Mouse (Mus musculus) heart, embryonic 16.5 days (tissue): ENCODE data around the gene Stx18. TPM values are rescaled to one million over a fixed set of nuclear protein-coding genes. Genes with fewer than 3 reads are reported as not detected.

Experiments
- ATAC-seq: fragments of 200-750 bp; cut with Nextera tagmentation; replicated peaks from 2 replicates; pipeline ENCODE4 v1.8.0; 2017; ENCODE audit warnings: moderate number of reproducible peaks; ENCODE audit not compliant: insufficient read depth, low FRiP score; ENCODE audit errors: extremely low read depth
- H3K27ac ChIP-seq: fragments of 300-500 bp; sonication (generic); 2 replicates; pipeline ENCODE4 v1.5.1; 2014; ENCODE audit warnings: mild to moderate bottlenecking, low read length, control low read depth, moderate library complexity
- H3K27me3 ChIP-seq: fragments of 300-500 bp; sonication (generic); 2 replicates; pipeline ENCODE4 v1.6.1; 2014; ENCODE audit warnings: low read length, mixed read lengths; ENCODE audit not compliant: control insufficient read depth, insufficient read depth
- H3K36me3 ChIP-seq: fragments of 300-500 bp; sonication (generic); 2 replicates; pipeline ENCODE4 v1.6.1; 2014; ENCODE audit not compliant: control insufficient read depth, insufficient read depth
- H3K4me1 ChIP-seq: fragments of 300-500 bp; sonication (generic); 2 replicates; pipeline ENCODE4 v1.6.1; 2014; ENCODE audit warnings: low read length, mixed read lengths; ENCODE audit not compliant: control insufficient read depth, insufficient read depth
- H3K4me2 ChIP-seq: fragments of 300-500 bp; sonication (generic); 2 replicates; pipeline ENCODE4 v1.6.1; 2014; ENCODE audit warnings: low read depth, mild to moderate bottlenecking, control low read depth, low read length
- H3K4me3 ChIP-seq: fragments of 300-500 bp; sonication (generic); 2 replicates; pipeline ENCODE4 v1.5.1; 2014; ENCODE audit warnings: mild to moderate bottlenecking, control low read depth, low read length
- H3K9ac ChIP-seq: fragments of 300-500 bp; sonication (generic); 2 replicates; pipeline ENCODE4 v1.6.1; 2014; ENCODE audit warnings: low read length, control low read depth
- H3K9me3 ChIP-seq: fragments of 300-500 bp; sonication (generic); replicated peaks from 2 replicates; pipeline ENCODE4 v1.6.1; 2016; ENCODE audit warnings: low read length; ENCODE audit not compliant: control insufficient read depth
- WGBS: fragments of 180-500 bp; shearing (Covaris S2); extraction: QIAGEN DNeasy Blood & Tissue Kit; methylation state at CpG from one replicate; pipeline ENCODE4 v1.1.7; 2014; 5-methylcytosine and 5-hydroxymethylcytosine counted together
- polyA plus RNA-seq: library from polyadenylated mRNA; unstranded; fragments of >200 nt; fragmentation: Nextera tagmentation; extraction: Ambion mirVana; gene quantifications from 2 replicates; pipeline ENCODE4 v1.2.1, GENCODE M21; 2015

Gene Stx18
- polyA plus RNA-seq, 1 experiment from 2014 or later: 30.3 TPM

- H3K27ac ChIP-seq: no peak overlapping the region
- H3K4me2 ChIP-seq: no peak overlapping the region
- H3K9ac ChIP-seq: no peak overlapping the region
- no peaks in the 10 kb centered on the region for H3K9me3 ChIP-seq
- H3K36me3 ChIP-seq: peaks cover 8% of the 10 kb centered on the region
- WGBS: 91% methylated on average over 2 of the region's 2 CpGs
- H3K27me3 ChIP-seq: no peaks in the 10 kb centered on the region
- H3K4me1 ChIP-seq: no peaks in the 10 kb centered on the region
- H3K4me3 ChIP-seq: no peak overlapping the region
- no peak for ATAC-seq
Observed at GRCm38 (mm10) chr5:38102945-38103344, 64.4 kb downstream of the Stx18 start.

- Histone ChIP-seq H3K9me3 (no peaks in the 10 kb centered on the region), H3K27ac (no peak overlapping the region), H3K9ac (no peak overlapping the region), H3K36me3 (peaks cover 10% of the 10 kb centered on the region), H3K4me1 (no peaks in the 10 kb centered on the region), H3K27me3 (no peaks in the 10 kb centered on the region), H3K4me2 (no peak overlapping the region), H3K4me3 (no peak overlapping the region)
- 92% methylated on average over 14 of the region's 14 CpGs for WGBS
- ATAC-seq: no peak
Observed at GRCm38 (mm10) chr5:38106080-38106697, 67.6 kb downstream of the Stx18 start.

GRCm38 (mm10) chr5:38106807-38107206 is 68.3 kb downstream of the Stx18 start:
- Histone ChIP-seq H3K9me3 (no peaks in the 10 kb centered on the region), H3K36me3 (peaks cover 10% of the 10 kb centered on the region), H3K27me3 (no peaks in the 10 kb centered on the region), H3K4me2 (no peak overlapping the region), H3K4me3 (no peak overlapping the region), H3K27ac (no peak overlapping the region), H3K4me1 (no peaks in the 10 kb centered on the region), H3K9ac (no peak overlapping the region)
- 89% methylated on average over 10 of the region's 10 CpGs for WGBS
- ATAC-seq: no peak

DNA sequence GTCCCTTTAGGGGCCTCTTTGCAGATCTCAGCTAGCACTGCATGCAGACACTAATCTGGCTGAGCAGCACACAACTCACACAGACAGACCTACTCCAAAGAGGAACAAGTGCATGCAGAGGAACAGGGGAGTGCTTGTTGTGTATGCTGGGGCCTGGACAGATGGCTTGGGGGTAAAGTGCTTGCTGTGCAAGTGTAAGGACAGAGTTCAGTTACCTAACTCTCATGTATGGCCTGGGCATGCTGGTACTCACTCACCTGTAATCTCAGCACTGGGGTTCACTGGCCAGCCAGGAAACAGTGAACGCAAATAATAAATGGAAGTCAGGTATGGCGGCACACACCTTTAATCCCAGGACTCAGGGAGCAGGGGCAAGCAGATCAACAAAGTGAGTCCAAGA is 76.0 kb downstream of the Stx18 start:
- H3K27me3 ChIP-seq: no peaks in the 10 kb centered on the region
- 90% methylated on average over 2 of the region's 2 CpGs for WGBS
- H3K9me3 ChIP-seq: no peaks in the 10 kb centered on the region
- no peak overlapping the region for H3K27ac ChIP-seq
- H3K9ac ChIP-seq: no peak overlapping the region
- H3K4me2 ChIP-seq: no peak overlapping the region
- peaks cover 7% of the 10 kb centered on the region for H3K36me3 ChIP-seq
- no peak for ATAC-seq
- H3K4me3 ChIP-seq: no peak overlapping the region
- no peaks in the 10 kb centered on the region for H3K4me1 ChIP-seq

- Histone ChIP-seq H3K9ac (no peak overlapping the region), H3K4me3 (no peak overlapping the region), H3K9me3 (no peaks in the 10 kb centered on the region), H3K36me3 (peaks cover 5% of the 10 kb centered on the region), H3K27ac (no peak overlapping the region), H3K27me3 (no peaks in the 10 kb centered on the region), H3K4me2 (no peak overlapping the region), H3K4me1 (0 out of 2 replicates have a peak, but pooled peaks cover 4% of the 10 kb centered on the region)
- 93% methylated on average over 1 of the region's 1 CpGs for WGBS
- ATAC-seq: no peak
Observed at GRCm38 (mm10) chr5:38117056-38117455, 78.5 kb downstream of the Stx18 start.

GRCm38 (mm10) chr5:38119268-38119667 is 80.7 kb downstream of the Stx18 start:
- 79% methylated on average over 5 of the region's 5 CpGs for whole genome bisulfite sequencing
- H3K4me2 ChIP-seq: no peak overlapping the region
- H3K9ac ChIP-seq: no peak overlapping the region
- no peaks in the 10 kb centered on the region for H3K27me3 ChIP-seq
- H3K4me3 ChIP-seq: no peak overlapping the region
- H3K36me3 ChIP-seq: peaks cover 5% of the 10 kb centered on the region
- H3K27ac ChIP-seq: no peak overlapping the region
- 0 out of 2 replicates have a peak, but pooled peaks cover 4% of the 10 kb centered on the region for H3K4me1 ChIP-seq
- ATAC-seq: no peak
- no peaks in the 10 kb centered on the region for H3K9me3 ChIP-seq

DNA sequence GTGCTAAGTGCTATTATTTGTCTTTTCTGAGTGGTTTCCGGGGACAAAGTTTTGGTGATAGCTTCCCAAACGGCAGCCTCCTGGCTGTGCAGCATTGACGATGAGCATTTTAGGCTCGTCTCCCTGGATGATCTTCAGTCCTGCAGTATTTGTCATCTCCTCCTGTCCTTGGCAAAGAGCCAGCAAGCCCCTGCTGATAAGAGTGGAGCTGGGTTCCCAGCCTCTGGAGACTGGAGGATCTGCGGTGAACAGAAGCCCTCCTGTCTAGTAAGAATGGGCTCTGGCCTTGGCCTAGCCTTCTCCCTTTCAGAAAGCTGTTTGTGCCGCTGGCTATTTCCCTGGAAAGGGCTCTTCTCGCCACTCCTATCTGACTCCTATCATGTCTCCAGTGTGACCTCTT is 83.2 kb downstream of the Stx18 start:
- H3K9ac ChIP-seq: no peak overlapping the region
- H3K4me1 ChIP-seq: peaks cover 4% of the 10 kb centered on the region; the same call in 1 of the 2 replicates
- WGBS: 32% methylated on average over 7 of the region's 7 CpGs
- no peak overlapping the region for H3K4me3 ChIP-seq
- no peak overlapping the region for H3K27ac ChIP-seq
- H3K4me2 ChIP-seq: no peak overlapping the region
- H3K36me3 ChIP-seq: no peaks in the 10 kb centered on the region; the same call in 1 of the 2 replicates
- no peak for ATAC-seq
- no peaks in the 10 kb centered on the region for H3K27me3 ChIP-seq
- H3K9me3 ChIP-seq: no peaks in the 10 kb centered on the region

DNA sequence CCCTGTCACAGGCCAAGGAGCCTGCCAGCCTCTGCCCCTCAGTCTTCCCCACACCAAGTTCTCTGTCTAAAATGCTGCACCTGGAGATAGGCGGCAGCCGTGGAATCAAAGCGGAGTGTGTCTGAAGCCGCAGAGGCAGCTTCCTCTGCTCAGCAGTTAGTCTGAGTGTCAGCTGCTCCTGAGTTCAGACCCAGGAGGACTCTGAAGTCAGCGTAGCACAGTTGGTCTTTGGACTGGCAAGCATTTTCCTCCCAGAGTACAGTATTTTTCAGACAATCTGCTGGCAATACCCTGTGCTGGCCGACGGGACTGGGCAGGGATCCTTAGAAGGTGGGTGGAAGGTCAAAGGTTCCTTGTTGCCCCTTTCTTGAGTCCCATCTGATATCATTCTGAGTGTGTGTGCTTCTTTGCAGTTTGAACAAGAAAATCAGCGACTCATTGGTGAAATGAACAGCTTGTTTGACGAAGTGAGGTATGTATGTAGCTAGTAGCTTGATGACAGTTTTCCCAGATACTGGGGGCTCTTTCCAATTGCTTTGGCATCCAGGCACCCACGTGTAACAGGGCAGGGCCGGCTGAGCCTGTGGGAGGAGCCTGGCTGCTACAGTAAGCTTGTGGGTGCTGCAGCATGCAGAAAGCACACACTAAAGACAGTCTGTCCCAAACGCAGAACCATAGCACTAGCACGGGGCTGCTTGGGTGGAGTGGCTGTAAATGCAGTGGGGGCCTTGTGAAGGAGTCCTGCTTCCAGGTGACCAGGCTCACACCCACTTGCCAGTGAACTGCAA is 88.2 kb downstream of the Stx18 start:
- Histone ChIP-seq H3K36me3 (peaks cover 6% of the 10 kb centered on the region; the same call in 1 of the 2 replicates), H3K27ac (no peak overlapping the region), H3K4me1 (peaks cover under 1% of the 10 kb centered on the region; the same call in 1 of the 2 replicates), H3K9ac (no peak overlapping the region), H3K9me3 (no peaks in the 10 kb centered on the region), H3K27me3 (no peaks in the 10 kb centered on the region), H3K4me3 (no peak overlapping the region), H3K4me2 (no peak overlapping the region)
- no peak for ATAC-seq
- 65% methylated on average over 13 of the region's 13 CpGs for WGBS

GRCm38 (mm10) chr5:38129339-38129738 is 90.8 kb downstream of the Stx18 start:
- Histone ChIP-seq H3K9ac (no peak overlapping the region), H3K9me3 (no peaks in the 10 kb centered on the region), H3K4me3 (no peak overlapping the region), H3K4me1 (no peaks in the 10 kb centered on the region; the same call in 1 of the 2 replicates), H3K27me3 (no peaks in the 10 kb centered on the region), H3K4me2 (no peak overlapping the region), H3K27ac (no peak overlapping the region), H3K36me3 (peaks cover 6% of the 10 kb centered on the region; the same call in 1 of the 2 replicates)
- ATAC-seq: no peak
- 71% methylated on average over 2 of the region's 2 CpGs for WGBS
